Mouse (Mus musculus): ENCODE measurements at regions not wholly inside any gene's neighbourhood (a gene's known extent, or its start where the extent isn't known, plus 50 kb on each side); places are given as distances from the start of the nearest gene placed in this dataset.

GRCm38 (mm10) chr2:105465630-105466029 lies 66.5 kb upstream of the Rcn1 start:
- TF ChIP-seq CTCF (conservative IDR thresholded peaks at IDR 0.05; ENCODE audit: low read length): no peak
- no peak for TF ChIP-seq NANOG (IDR thresholded peaks at IDR 0.05; ENCODE audit: borderline replicate concordance, low read length)
- TF ChIP-seq POU5F1 (IDR thresholded peaks at IDR 0.05; ENCODE audit: borderline replicate concordance, low read length): no peak

Measured in E14TG2a.4 (cell line).